Mouse (Mus musculus) CH12.LX (cell line): ENCODE results near the gene Wasf3. TPM values are rescaled to one million over a fixed set of nuclear protein-coding genes. Genes with fewer than 3 reads are reported as not detected.

Experiments used
- DNase-seq: peaks from one replicate; pipeline ENCODE4 v3.0.0-alpha.2; 2013; ENCODE audit errors: extremely low read depth
- H3K27ac ChIP-seq: 2 replicates; pipeline ENCODE4 v1.5.1; 2012; ENCODE audit warnings: low read depth, mild to moderate bottlenecking, control low read depth, moderate library complexity; ENCODE audit not compliant: insufficient read depth
- H3K27me3 ChIP-seq: replicated peaks from 2 replicates; pipeline ENCODE3; 2012; ENCODE audit warnings: inconsistent platforms
- H3K36me3 ChIP-seq, 2 experiments: replicated peaks in 1 of 2; 2 replicates each; pipeline versions ENCODE3 to v1.6.1; 2012; ENCODE audit warnings: inconsistent platforms in 1 of 2, low read length in 1 of 2, mild to moderate bottlenecking in 1 of 2, mixed read lengths in 1 of 2, moderate library complexity in 1 of 2; ENCODE audit not compliant: control insufficient read depth in 1 of 2, insufficient read depth in 1 of 2
- H3K4me1 ChIP-seq, 2 experiments: 2 replicates each; pipeline ENCODE4 v1.6.1; 2012; ENCODE audit warnings: inconsistent platforms in 1 of 2, moderate library complexity in 1 of 2; ENCODE audit not compliant: insufficient read depth in 2 of 2, control insufficient read depth in 1 of 2
- H3K4me2 ChIP-seq: 2 replicates; pipeline ENCODE4 v1.6.1; 2012; ENCODE audit warnings: low read depth, mild to moderate bottlenecking, control low read depth; ENCODE audit not compliant: poor library complexity, insufficient read depth, severe bottlenecking
- H3K4me3 ChIP-seq, 3 experiments: fragments of 150-350 bp in 1 of 3; sonication (generic) in 1 of 3; replicated peaks in 1 of 3; 2 replicates each; pipeline versions ENCODE3 to v1.5.1; 2011 to 2012; ENCODE audit warnings: low read depth in 2 of 3, low read length in 2 of 3, mild to moderate bottlenecking in 2 of 3, moderate library complexity in 2 of 3, control low read depth in 1 of 3, improper control_type of control experiment in 1 of 3, inconsistent platforms in 1 of 3, mixed read lengths in 1 of 3; ENCODE audit not compliant: poor library complexity in 1 of 3
- H3K79me2 ChIP-seq: replicated peaks from 2 replicates; pipeline ENCODE4 v1.6.1; 2012; ENCODE audit warnings: mild to moderate bottlenecking, moderate library complexity; ENCODE audit not compliant: control insufficient read depth, poor library complexity, insufficient read depth, severe bottlenecking; ENCODE audit errors: extremely low read depth
- H3K9ac ChIP-seq: 2 replicates; pipeline ENCODE4 v1.6.1; 2012; ENCODE audit warnings: low read depth, mild to moderate bottlenecking, control low read depth, moderate library complexity; ENCODE audit not compliant: insufficient read depth
- H3K9me3 ChIP-seq: replicated peaks from 2 replicates; pipeline ENCODE3; 2012; ENCODE audit warnings: low read length, inconsistent platforms, mixed read lengths
- BHLHE40 ChIP-seq: IDR thresholded peaks from 2 replicates; pipeline ENCODE4 v1.6.1; 2011; ENCODE audit warnings: mild to moderate bottlenecking, low read depth, low read length, improper control_type of control experiment
- CHD2 ChIP-seq: IDR thresholded peaks from 2 replicates; pipeline ENCODE4 v1.6.1; 2011; ENCODE audit warnings: low read length, improper control_type of control experiment
- CTCF ChIP-seq, 2 experiments: IDR thresholded peaks in 1 of 2; conservative IDR thresholded peaks in 1 of 2; 2 replicates each; pipeline ENCODE4 v1.5.1; 2011 to 2012; ENCODE audit warnings: low read depth in 2 of 2, low read length in 2 of 2, improper control_type of control experiment in 1 of 2, inconsistent platforms in 1 of 2, mild to moderate bottlenecking in 1 of 2, moderate library complexity in 1 of 2
- E2F4 ChIP-seq: IDR thresholded peaks from 2 replicates; pipeline ENCODE4 v1.6.1; 2011; ENCODE audit warnings: low read depth, low read length, improper control_type of control experiment; ENCODE audit not compliant: insufficient replicate concordance
- ELF1 ChIP-seq: IDR thresholded peaks from 2 replicates; pipeline ENCODE4 v1.6.1; 2014; ENCODE audit warnings: low read depth, mild to moderate bottlenecking, inconsistent platforms, low read length, improper control_type of control experiment
- EP300 ChIP-seq: IDR thresholded peaks from 2 replicates; pipeline ENCODE4 v1.6.1; 2011; ENCODE audit warnings: low read length, improper control_type of control experiment
- ETS1 ChIP-seq: conservative IDR thresholded peaks from 2 replicates; pipeline ENCODE4 v1.6.1; 2012; ENCODE audit warnings: low read depth, mild to moderate bottlenecking, inconsistent platforms, low read length, improper control_type of control experiment, moderate library complexity
- JUN ChIP-seq: IDR thresholded peaks from 2 replicates; pipeline ENCODE4 v1.6.1; 2011; ENCODE audit warnings: low read depth, mild to moderate bottlenecking, low read length, improper control_type of control experiment, moderate library complexity; ENCODE audit not compliant: insufficient read depth
- KAT2A ChIP-seq: IDR thresholded peaks from 2 replicates; pipeline ENCODE4 v1.6.1; 2012; ENCODE audit warnings: low read length, improper control_type of control experiment, inconsistent platforms; ENCODE audit not compliant: insufficient replicate concordance
- MAFK ChIP-seq: IDR thresholded peaks from 2 replicates; pipeline ENCODE4 v1.6.1; 2011; ENCODE audit warnings: low read length, improper control_type of control experiment; ENCODE audit not compliant: insufficient replicate concordance
- MAX ChIP-seq: IDR thresholded peaks from 2 replicates; pipeline ENCODE4 v1.6.1; 2011; ENCODE audit warnings: low read length, improper control_type of control experiment
- MAZ ChIP-seq: IDR thresholded peaks from 2 replicates; pipeline ENCODE4 v1.6.1; 2012; ENCODE audit warnings: low read depth, mild to moderate bottlenecking, inconsistent platforms, low read length, improper control_type of control experiment, moderate library complexity
- MEF2A ChIP-seq: IDR thresholded peaks from 2 replicates; pipeline ENCODE4 v1.6.1; 2014; ENCODE audit warnings: low read depth, mild to moderate bottlenecking, inconsistent platforms, low read length, improper control_type of control experiment, borderline replicate concordance
- MXI1 ChIP-seq: IDR thresholded peaks from 2 replicates; pipeline ENCODE4 v1.6.1; 2011; ENCODE audit warnings: mild to moderate bottlenecking, low read depth, low read length, improper control_type of control experiment
- MYC ChIP-seq: IDR thresholded peaks from 2 replicates; pipeline ENCODE4 v1.6.1; 2011; ENCODE audit warnings: low read depth, mild to moderate bottlenecking, improper control_type of control experiment, low read length
- NRF1 ChIP-seq: IDR thresholded peaks from 2 replicates; pipeline ENCODE4 v1.6.1; 2014; ENCODE audit warnings: low read depth, mild to moderate bottlenecking, inconsistent platforms, low read length, improper control_type of control experiment, moderate library complexity
- PAX5 ChIP-seq: IDR thresholded peaks from 2 replicates; pipeline ENCODE4 v1.6.1; 2012; ENCODE audit warnings: low read length, inconsistent platforms, mixed read lengths
- POLR2A ChIP-seq: IDR thresholded peaks from 2 replicates; pipeline ENCODE4 v1.6.1; 2011; ENCODE audit warnings: low read depth, mild to moderate bottlenecking, improper control_type of control experiment, low read length
- POLR2AphosphoS2 ChIP-seq: IDR thresholded peaks from 2 replicates; pipeline ENCODE4 v1.6.1; 2011; ENCODE audit warnings: low read depth, low read length, improper control_type of control experiment
- RCOR1 ChIP-seq: conservative IDR thresholded peaks from 2 replicates; pipeline ENCODE4 v1.6.1; 2012; ENCODE audit warnings: low read depth, mild to moderate bottlenecking, inconsistent platforms, low read length, improper control_type of control experiment
- SIN3A ChIP-seq: IDR thresholded peaks from 2 replicates; pipeline ENCODE4 v1.6.1; 2012; ENCODE audit warnings: low read length, improper control_type of control experiment, inconsistent platforms
- SMC3 ChIP-seq: IDR thresholded peaks from 2 replicates; pipeline ENCODE4 v1.6.1; 2011; ENCODE audit warnings: low read depth, low read length, improper control_type of control experiment
- TBP ChIP-seq: conservative IDR thresholded peaks from 2 replicates; pipeline ENCODE4 v1.6.1; 2011; ENCODE audit warnings: low read depth, low read length, improper control_type of control experiment
- TCF12 ChIP-seq: IDR thresholded peaks from 2 replicates; pipeline ENCODE4 v1.6.1; 2014; ENCODE audit warnings: low read depth, mild to moderate bottlenecking, inconsistent platforms, low read length, improper control_type of control experiment
- USF1 ChIP-seq: IDR thresholded peaks from 2 replicates; pipeline ENCODE4 v1.6.1; 2014; ENCODE audit warnings: low read depth, mild to moderate bottlenecking, inconsistent platforms, low read length, improper control_type of control experiment
- USF2 ChIP-seq: conservative IDR thresholded peaks from 2 replicates; pipeline ENCODE4 v1.6.1; 2011; ENCODE audit warnings: low read depth, low read length, improper control_type of control experiment
- ZC3H11A ChIP-seq: IDR thresholded peaks from 2 replicates; pipeline ENCODE4 v1.6.1; 2012; ENCODE audit warnings: low read depth, mild to moderate bottlenecking, inconsistent platforms, low read length, improper control_type of control experiment
- ZKSCAN1 ChIP-seq: IDR thresholded peaks from 2 replicates; pipeline ENCODE4 v1.6.1; 2012; ENCODE audit warnings: low read depth, inconsistent platforms, low read length, improper control_type of control experiment, borderline replicate concordance
- ZMIZ1 ChIP-seq: IDR thresholded peaks from 2 replicates; pipeline ENCODE4 v1.6.1; 2012; ENCODE audit warnings: low read depth, mild to moderate bottlenecking, inconsistent platforms, low read length, improper control_type of control experiment
- ZNF384 ChIP-seq: IDR thresholded peaks from 2 replicates; pipeline ENCODE4 v1.6.1; 2012; ENCODE audit warnings: low read depth, low read length, improper control_type of control experiment, inconsistent platforms
- dilution Hi-C: fragments of 300-500 bp; cut with MboI; formaldehyde crosslinking; loops from 2 replicates; pipeline ENCODE4 v1.14.3; 2020; ENCODE audit warnings: low sequenced_read_pairs; ENCODE audit not compliant: extremely low pct_unique_long_range_greater_than_20kb, extremely low pct_ligation_motif_present
- in situ Hi-C: fragments of 300-500 bp; cut with MboI; formaldehyde crosslinking; loops from 3 replicates; pipeline ENCODE4 v1.14.3; 2019; ENCODE audit warnings: low sequenced_read_pairs, low pct_ligation_motif_present, low pct_unique_long_range_greater_than_20kb, mixed read lengths
- polyA plus RNA-seq: library from polyadenylated mRNA; unstranded; fragments of >175 nt; gene quantifications from 2 replicates; pipeline ENCODE4 v1.2.1, GENCODE M21; 2012; ENCODE audit warnings: low read depth; ENCODE audit not compliant: insufficient read length
- total RNA-seq, 2 experiments: library from RNA; depleted of rRNA; stranded (reverse); fragments of 300-350 nt in 1 of 2; fragments of >200 nt in 1 of 2; gene quantifications; 2 replicates each; pipeline ENCODE4 v1.2.3; 2012 to 2014

Gene Wasf3
- total and polyA plus RNA-seq, 3 experiments, result not detected

- no peaks in the 10 kb centered on the region for H3K4me1 ChIP-seq
- TF ChIP-seq EP300 (no peak), RCOR1 (no peak), SIN3A (no peak), MAFK (no peak), KAT2A (no peak), TCF12 (no peak), ZC3H11A (no peak), USF1 (no peak), USF2 (no peak), ZNF384 (no peak), CHD2 (no peak), CTCF (conservative IDR thresholded peaks at IDR 0.05 in 1 of 2, IDR thresholded peaks at IDR 0.05 in 1 of 2; ENCODE audit: low read depth in 2 of 2, low read length in 2 of 2) (no peak), PAX5 (no peak), POLR2AphosphoS2 (no peak), MXI1 (no peak), E2F4 (no peak), ZKSCAN1 (no peak), ELF1 (no peak), BHLHE40 (no peak)
- TF ChIP-seq, all 38 proteins: peak for 0
- in situ Hi-C loops (no loop called here), dilution Hi-C loops (no loop called here)
- H3K79me2 ChIP-seq, result no peaks in the 10 kb centered on the region
- no peak overlapping the region for H3K4me3 ChIP-seq
- no peak overlapping the region for H3K4me2 ChIP-seq
- H3K36me3 ChIP-seq, result no peaks in the 10 kb centered on the region
- peaks cover 45% of the 10 kb centered on the region for H3K27me3 ChIP-seq
- no peak overlapping the region for H3K9ac ChIP-seq
- no peak overlapping the region for H3K27ac ChIP-seq
- DNase-seq, result no peak
- H3K9me3 ChIP-seq, result peaks cover 9% of the 10 kb centered on the region
Measured at GRCm38 (mm10) chr5:146394563-146394962, 9.8 kb downstream of the Wasf3 start.

- Histone ChIP-seq H3K27me3 (peaks cover 29% of the 10 kb centered on the region), H3K36me3 (no peaks in the 10 kb centered on the region), H3K9ac (no peak overlapping the region), H3K4me2 (no peak overlapping the region), H3K4me3 (no peak overlapping the region), H3K27ac (no peak overlapping the region), H3K79me2 (no peaks in the 10 kb centered on the region), H3K4me1 (no peaks in the 10 kb centered on the region), H3K9me3 (peaks cover 9% of the 10 kb centered on the region)
- no peak for DNase-seq
- no peak for TF ChIP-seq MAFK
- TF ChIP-seq MEF2A, result no peak
- TF ChIP-seq RCOR1, result no peak
- no peak for TF ChIP-seq TBP
- TF ChIP-seq TCF12, result no peak
- no peak for TF ChIP-seq POLR2A
- TF ChIP-seq MAX, result no peak
- no peak for TF ChIP-seq USF2
- no peak for TF ChIP-seq SMC3
- no peak for TF ChIP-seq MXI1
- TF ChIP-seq MYC, result no peak
- no peak for TF ChIP-seq NRF1
- no peak for TF ChIP-seq SIN3A
- no peak for TF ChIP-seq ZC3H11A
- no peak for TF ChIP-seq JUN
- no peak for TF ChIP-seq ZMIZ1
- no peak for TF ChIP-seq POLR2AphosphoS2
- no peak for TF ChIP-seq MAZ
- TF ChIP-seq ETS1, result no peak
- dilution Hi-C loops (no loop called here), in situ Hi-C loops (no loop called here)
Measured at GRCm38 (mm10) chr5:146397253-146397652, 12.5 kb downstream of the Wasf3 start.
